Mouse (Mus musculus) heart, postnatal 0 days (tissue): Measurements from ENCODE around the gene Zdhhc17.

Experiments
- CTCF ChIP-seq: IDR thresholded peaks from 2 replicates; pipeline ENCODE4 v1.5.1; 2016; ENCODE audit warnings: antibody characterized with exemption, control low read depth, low read depth
- EP300 ChIP-seq: IDR thresholded peaks from 2 replicates; pipeline ENCODE4 v1.6.1; 2016; ENCODE audit warnings: antibody characterized with exemption, low read depth

GRCm38 (mm10) chr10:111050061-111050460 is 40.1 kb upstream of the Zdhhc17 start:
- TF ChIP-seq CTCF (no peak), EP300 (no peak)
